Mouse (Mus musculus) heart, postnatal 36 days (tissue): ENCODE data around the gene Lnx2. TPM values are rescaled to one million over a fixed set of nuclear protein-coding genes. Genes with fewer than 3 reads are reported as not detected.
A peak's percentile ranks its signal among the peaks of the same experiment; 100 is the strongest.

Source experiments
- DNase-seq, 2 experiments: peaks; one replicate each; pipeline ENCODE4 v3.0.0; 2021 to 2022
- intact Hi-C: fragments of 180-260 bp; cut with DNase I; formaldehyde crosslinking; loops from one replicate; pipeline ENCODE4 v1.15.1; 2025
- total RNA-seq, 2 experiments: library from RNA; stranded (reverse); gene quantifications; 2 replicates each; pipeline ENCODE4 v1.2.3; 2021

The Lnx2 gene
- total RNA-seq = 10 to 100 TPM in 1 of 2 experiments, 1 to 10 TPM in 1; 10.0 to 10.8 TPM

DNA sequence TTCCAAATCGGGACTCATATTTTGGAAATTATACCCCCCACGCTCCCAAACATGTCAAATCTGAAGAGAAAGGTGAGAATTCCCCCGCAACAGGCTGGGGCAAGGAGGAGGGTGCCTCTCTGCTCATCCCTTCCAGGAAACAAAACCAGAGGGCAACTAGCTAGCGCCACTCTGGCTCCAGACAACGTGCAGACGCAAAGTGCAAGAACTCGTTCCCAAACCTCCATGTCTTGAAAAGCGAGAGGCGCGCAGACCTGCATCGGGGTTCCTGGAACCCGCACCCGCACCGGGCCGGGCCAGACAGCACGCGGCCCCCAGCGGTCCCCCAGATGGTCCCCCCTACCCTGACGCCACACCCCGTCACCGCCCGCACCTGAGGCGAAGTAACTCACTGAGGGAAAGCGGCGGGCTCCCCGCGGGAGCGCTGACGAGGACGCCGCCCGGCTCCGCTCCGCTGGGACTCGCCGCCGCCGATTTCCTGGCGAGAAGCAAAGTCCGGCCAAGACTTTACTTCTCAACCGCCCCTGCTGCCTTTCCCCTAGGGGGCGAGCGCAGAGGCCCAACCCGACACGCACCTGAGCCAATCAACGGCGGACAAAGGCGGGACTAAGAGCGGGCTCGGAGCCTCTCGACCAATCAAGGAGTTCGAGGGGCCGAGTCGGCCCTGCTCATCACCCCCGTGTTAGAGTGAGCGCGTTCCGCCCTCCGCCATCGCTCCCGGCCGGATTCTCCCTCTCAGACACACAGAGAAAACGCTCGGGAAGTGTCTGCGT, at the start of gene Lnx2:
Gene Lnx2 (minus strand): TSS at position 561 of the 773 bp plus-strand sequence.
- DNase-seq = peak; percentile 97 to 98

DNA sequence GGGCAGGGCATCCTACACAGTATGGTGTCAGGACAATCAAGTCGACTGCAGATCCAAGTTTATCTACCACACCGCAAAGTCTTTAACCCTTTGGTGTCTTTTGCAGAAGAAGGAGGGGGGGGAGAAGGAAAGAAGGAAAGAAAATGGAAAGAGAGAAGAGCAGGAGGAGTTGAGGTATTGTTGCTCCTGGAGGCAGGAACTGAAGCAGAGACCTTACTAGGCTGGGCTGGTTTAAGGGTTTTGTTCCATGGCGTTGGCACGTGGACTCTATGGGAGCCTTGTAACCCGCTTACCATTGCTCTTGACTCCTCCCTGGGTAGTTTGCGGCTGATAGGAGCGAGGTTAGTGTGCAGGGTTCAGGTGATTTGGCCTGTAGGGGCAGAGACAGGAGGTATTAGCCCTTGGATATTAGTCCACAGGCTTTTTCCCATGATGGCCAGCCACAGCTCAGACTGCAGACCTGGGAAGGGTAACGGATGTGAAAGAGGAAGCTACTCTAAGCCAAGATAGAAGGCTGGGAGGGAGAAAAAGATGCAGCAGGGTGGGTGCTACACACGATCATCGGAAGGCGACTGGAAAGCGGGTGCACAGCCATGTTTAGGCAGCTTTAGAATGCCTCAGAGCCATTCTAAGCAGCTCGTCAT, 49.3 kb upstream of the Lnx2 start:
- intact Hi-C loops = no loop called here
- DNase-seq = no peak

More for the DNA sequence above, at the start of gene Lnx2:
- intact Hi-C loops = loop anchor here (2.0 to 10.0 kb wide), 3 partner anchors 39 to 231 kb away; partner anchors contain the start of genes Gtf3a and Rasl11a

DNA sequence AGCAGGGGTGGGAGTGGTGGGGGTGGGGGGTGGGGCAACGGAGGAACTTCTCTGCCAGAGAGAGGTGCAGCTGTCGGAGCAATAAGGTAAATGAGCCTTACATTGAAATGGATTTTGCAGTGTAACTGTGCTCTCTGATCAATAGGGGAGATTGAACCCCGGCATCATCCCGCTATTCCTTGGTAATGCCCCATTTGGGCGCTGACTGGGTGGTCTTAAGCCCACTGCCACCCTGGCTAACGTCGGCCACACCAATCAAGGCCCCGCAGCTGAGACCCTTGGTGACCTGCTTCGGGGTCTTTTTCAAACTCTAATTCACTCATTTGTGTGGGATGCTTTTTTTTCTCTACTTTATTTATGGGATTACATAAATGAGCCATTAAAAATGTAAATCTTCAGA, 48.4 kb upstream of the Lnx2 start:
- intact Hi-C loops = no loop called here
- DNase-seq = no peak

DNA sequence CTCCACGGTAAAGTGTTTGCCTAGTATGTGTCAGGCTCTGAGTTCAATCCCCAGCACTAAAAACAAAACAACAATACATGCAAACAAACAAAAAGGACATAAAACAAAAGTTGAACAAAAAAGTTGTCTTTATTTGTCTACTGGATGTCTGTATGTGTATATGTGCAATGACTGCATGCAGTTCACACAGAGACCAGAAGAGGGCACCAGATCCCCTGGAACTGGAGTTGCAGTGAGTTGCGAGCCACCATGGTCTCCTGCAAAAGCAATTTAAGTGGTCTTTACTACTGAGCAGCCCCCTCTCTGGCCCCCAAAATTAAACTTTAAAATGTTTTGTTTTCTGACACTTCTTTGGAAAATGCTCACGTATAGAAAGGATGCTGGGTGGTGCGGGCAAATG, 44.8 kb upstream of the Lnx2 start:
- no peak for DNase-seq
- intact Hi-C loops = no loop called here

DNA sequence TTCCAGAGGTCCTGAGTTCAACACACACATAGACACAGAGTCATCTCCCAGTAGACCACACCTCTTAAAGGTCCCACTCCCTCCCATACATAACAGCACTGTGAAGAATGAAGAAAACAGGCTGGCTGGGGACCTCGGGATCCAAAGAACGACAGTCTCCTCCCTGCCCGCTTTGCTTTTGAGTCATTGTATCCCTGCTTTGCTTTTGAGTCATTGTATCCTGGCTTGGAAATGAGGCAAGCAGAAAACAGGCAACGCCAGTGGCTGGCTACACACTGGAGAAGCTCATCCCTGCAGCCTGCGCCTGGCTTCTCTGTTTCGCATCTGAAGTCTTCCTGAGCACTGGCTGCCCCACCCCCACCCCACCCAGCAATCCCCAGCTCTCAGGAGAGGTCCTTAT, 40.6 kb upstream of the Lnx2 start:
- no peak for DNase-seq
- intact Hi-C loops = no loop called here

DNA sequence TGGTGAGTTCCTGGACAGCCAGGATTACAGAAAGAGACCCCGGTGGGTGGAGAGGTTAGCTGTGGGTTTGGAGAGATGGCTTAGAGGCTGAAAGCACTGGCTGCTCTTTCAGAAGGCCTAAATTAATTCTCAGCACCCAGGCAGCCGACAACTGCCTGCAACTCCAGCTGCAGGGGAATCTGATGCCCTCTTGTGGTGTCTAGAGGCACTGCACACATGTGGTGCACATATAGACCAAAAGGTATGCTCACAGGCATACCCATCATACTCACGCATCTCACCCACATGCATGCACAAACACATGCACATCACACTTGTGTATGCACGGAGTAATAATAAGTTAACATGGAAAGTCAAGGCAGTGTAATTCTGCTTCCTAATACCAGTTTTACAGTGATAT, 39.2 kb upstream of the Lnx2 start:
- intact Hi-C loops = no loop called here
- DNase-seq = no peak

DNA sequence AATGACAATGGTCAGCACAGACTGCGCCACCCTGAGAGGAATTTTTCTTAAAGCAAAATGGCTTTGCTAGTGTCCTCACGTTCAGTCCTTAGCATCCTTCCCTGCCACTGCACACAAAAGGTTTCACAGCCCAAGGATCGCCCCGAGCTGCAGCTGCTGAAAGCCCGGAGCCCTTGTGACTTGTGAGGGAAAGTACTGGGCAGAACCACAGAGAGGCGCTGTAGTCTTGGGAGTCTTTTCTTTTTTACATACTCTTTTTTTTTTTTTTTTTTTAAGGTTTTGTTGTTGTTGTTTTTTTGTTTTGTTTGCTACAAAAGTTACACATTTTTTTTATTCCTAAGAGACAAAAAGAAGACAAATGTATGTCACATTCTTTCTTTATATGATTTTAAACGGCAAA, 38.4 kb upstream of the Lnx2 start:
- no peak for DNase-seq
- intact Hi-C loops = no loop called here

DNA sequence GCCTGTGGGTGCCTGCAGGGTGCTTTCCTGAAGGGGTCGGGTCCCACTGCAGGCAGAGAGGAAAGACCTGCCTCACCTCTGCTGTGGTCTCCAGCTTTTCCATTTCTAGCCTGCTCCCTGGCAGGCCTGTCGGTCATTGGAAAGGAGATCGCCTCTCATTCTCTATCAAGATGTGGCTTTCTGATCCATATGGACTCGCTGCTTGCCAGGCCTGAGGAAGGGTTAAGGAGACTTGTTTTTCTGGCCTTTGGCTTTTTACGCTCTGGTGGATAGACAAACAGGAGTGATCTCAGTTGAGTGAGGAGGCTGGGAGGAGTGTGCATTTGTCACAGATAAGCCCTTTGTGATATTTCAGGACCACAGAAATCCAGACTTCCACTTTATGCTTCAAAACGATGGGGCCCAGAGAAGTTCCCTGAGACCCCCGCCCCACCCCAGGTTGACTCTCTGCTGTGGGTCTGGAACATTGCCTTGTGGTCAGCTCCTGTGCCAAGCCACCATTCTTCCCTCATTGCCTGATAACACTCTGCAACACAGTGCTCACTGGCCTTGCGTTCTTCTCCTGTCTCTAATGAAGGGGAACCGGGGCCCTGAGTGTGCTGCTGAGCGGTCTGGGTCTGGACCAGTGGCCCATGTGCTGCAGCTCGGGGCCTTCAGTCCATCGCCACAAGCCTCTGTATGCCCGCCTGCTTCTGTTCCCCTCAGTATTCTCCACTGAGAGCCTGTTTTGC, 32.6 kb upstream of the Lnx2 start:
- intact Hi-C loops = no loop called here
- DNase-seq = no peak

DNA sequence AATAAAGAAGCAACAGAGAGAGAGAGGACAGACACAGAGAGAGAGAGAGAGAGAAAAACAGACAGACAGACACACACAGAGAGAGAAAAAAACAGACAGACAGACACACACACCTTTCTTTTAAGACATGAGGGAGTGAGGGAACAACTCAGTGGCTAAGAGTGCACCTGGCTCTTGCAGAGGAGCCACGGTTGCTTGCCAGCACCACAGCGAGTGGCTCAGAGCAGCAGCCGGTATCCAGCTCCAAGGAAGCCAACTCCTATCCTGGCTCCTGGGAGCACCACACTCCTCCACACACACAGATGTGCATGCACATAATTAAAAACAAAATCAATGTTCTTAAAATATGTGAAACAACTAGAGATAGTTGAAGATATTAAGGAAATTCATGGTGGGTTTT, 30.9 kb upstream of the Lnx2 start:
- intact Hi-C loops = no loop called here

DNA sequence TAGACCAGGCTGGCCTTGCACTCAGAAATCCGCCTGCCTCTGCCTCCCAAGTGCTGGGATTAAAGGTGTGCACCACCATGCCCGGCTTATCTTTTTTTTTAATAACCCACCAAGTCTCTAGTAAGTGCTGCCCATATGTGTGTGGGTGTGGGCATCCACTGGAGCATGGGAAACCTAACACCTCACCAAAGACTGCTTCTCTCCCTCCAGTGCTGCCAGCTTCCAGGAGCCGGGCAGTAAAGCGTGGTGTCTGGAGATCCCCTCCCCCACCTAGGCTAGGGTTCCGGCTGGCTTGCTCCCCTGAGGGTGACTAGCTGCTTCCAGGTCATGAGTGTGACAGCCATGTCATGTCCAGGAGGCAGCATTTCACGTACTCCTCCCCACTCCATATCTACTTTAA, 25.9 kb upstream of the Lnx2 start:
- DNase-seq = no peak
- intact Hi-C loops = no loop called here

More for the DNA sequence above, 30.9 kb upstream of the Lnx2 start:
- no peak for DNase-seq

DNA sequence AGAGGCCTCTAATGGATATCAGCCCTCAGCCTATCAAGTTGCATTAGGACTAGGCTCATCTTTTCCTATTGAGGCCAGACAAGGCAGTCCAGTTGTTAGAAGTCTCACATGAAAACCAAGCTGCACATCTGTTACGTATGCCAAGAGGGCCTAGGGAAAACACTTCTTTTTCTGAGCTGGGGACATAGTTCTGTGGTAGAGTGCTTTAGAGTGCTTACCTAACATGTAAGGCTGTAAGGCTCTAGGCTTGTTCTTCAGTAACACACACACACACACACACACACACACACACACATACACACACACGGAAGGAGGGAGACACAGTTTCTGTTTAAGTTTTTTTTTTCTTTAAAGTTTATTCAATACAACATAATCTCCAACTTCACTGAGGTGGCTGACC, 23.8 kb upstream of the Lnx2 start:
- DNase-seq = no peak
- intact Hi-C loops = no loop called here

DNA sequence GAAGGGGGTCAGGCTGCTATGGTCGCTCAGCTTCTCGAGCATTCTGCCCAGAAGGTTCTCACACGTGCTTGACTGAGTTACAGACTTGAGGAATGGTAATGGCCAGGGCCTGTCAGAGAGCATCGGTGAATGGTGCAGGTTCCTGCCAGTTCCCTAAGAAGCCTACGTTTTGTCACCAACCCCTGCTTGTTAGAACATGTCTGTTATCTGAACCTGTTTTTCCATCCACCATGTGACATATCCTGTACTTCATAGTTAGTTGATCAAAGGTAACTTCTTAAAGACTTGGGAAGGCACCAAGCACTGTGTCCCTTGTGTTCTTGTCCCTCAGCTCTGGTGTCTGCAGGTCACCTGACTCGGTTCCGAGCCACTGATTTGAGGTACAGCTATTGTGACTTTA, 22.3 kb upstream of the Lnx2 start:
- intact Hi-C loops = no loop called here
- no peak for DNase-seq

DNA sequence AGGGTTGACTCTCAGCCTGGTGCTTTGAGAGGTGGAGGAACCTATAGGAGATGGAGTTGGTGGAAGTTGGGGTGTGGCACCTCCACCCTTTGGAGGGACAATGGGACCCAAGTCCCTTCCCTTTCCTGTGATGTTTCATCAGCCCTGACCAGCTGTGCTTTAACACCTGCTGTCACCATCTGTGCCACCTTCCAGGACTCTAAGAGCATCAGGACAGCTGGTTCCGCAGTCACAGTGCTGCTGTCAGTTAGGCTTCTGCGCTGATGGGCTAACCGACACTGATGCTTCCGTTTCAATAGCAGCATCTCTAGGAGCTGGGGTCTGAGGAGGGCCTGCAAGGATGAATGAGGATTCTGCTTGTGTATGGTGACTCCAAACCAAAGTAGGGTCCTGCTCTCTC, 20.2 kb upstream of the Lnx2 start:
- no peak for DNase-seq
- intact Hi-C loops = no loop called here

DNA sequence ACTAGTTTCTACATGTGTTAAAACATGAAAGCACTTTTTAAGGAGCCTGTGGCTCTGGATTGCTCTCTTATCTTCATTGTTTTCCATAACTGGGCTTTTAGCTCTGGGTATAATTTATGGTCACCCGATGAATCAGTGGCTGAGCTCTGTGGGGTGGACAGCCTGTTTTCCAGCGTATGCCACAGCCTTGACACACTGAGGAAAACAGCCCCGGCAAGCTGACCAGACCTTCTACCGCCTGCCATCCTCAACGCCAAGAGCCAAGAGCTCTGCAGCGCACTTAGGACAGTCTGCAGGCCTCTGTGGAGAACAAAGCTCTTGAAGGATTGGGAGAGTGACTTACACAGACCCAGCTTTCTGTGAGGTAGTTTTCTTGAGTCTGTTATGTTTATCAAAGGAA, 17.9 kb upstream of the Lnx2 start:
- no peak for DNase-seq
- intact Hi-C loops = no loop called here

DNA sequence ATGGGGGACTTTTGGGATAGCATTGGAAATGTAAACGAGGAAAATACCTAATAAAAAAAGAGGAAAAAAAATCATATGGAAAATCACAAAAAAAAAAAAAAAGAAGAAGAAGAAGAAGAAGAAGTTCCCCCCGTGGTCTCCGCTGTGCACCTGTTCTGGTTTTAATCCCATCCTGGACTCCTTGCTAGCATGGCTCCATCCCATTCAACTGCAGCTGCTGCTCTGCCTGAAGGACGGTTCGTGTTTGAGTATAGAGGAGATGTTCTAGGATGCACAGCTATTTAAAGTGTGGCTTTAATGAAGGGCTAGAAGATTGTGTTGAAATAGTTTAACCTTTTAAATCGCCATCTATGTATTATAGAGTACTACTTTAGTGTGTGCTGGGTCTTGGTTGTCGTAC, 16.1 kb upstream of the Lnx2 start:
- no peak for DNase-seq
- intact Hi-C loops = no loop called here

DNA sequence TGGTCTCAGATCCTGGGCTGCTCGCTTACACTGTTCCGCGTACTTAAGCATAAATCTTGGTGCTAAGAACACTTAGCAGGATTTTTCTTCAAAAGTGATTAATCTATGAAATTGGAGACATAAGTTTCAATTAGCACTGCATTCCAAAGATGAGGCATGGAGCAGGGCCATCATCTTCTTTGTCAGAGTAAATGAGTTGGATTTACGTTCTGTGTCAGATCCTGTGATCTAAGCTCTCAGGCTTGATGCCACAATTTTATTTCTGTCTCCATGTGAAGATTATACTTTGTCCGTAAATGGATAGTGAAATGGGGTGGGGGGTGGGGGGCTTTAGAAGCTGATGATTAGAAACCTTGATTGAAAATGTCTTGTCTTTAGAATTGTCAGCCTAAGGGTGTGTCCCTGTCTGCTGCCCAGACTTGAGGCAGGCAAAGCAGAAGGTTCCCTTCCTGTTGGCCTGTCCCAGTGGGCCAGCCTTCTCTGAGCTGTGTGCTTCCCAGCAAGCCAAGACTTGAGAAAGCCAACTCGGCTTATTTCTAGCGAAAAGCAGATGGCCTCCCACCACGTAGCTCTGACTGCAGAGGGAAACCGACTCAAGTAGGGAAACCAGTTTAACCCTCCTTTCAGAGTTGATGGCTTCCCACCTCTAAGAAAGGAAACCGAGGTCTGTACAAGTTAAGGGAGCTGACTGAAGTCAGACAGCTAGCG, 14.0 kb upstream of the Lnx2 start:
- intact Hi-C loops = no loop called here

DNA sequence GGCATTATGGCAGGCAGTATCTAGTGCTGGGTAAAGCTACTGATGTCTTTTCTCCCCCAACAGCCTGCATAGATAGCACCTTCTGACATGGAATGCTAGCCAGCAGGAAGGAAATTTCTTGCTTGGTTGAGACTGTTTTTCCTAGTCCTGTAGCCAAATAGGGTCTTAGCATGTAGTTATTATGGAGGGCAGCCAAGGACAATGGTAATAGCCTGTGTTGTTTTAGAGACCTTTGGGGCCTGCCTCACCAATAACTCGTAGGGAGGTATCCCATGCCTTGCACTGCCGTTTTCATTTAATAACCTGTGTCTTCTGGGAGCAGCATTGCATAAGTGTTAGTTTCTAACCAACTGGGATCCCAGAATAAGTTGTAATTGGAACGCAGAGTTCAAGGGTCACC, 13.4 kb upstream of the Lnx2 start:
- DNase-seq = no peak
- intact Hi-C loops = no loop called here

More for the DNA sequence above, 14.0 kb upstream of the Lnx2 start:
- no peak for DNase-seq

DNA sequence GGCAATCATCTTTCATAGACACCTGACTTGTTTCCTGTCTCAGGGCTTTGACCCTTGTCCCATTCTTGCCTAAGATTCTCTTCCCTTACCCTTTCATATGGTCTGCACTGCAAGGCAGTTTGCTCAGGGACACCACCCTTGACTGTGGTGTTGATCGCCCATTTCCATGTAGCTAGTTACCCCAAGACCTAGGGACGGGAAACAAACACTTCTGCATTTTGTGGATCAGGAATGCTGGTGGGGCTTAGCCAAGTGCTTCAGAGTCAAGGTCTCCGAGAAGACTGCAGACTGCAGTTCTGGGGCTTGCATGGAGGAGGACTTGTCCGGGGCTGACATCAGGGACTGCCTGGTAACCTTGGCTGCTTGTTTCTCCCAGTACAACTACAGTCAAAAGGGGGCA, 10.4 kb upstream of the Lnx2 start:
- intact Hi-C loops = no loop called here
- DNase-seq = no peak

DNA sequence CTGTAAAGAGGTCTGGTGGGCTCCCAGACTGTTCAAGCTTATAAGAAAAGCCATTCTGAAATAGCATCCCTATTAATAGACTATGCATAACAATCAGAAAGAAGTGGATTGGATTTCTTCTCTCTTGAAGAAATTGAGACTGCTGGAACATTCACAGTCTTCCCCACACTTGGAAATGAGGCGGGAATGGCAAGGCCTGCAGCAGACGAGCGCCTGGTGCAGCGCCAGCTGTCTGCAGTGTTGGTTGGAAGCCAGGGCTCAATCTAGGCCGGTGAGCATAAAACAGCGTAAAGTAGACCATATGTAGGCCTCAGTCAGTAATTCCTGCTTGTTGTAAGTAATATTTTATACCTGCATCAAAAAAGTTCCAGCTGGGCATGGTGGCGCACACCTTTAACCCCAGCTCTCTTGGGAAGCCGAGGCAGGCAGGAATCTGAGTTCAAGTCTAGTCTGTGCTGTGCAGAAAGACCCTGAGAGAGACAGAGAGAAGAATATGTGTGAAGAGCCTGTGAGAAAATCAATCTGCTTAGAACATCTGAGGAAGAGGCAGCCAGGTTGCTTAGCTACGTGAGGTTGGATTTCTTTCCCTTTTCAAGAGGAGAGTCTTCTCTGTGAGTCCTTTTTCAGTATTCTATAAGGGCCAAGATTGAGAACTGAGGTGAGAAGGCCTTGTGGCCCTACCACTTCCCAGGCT, 9.0 kb upstream of the Lnx2 start:
- no peak for DNase-seq
- intact Hi-C loops = no loop called here
